Mouse (Mus musculus): Measurements from ENCODE around the gene Foxl2. TPM values are rescaled to one million over a fixed set of nuclear protein-coding genes. Genes with fewer than 3 reads are reported as not detected.

Foxl2 gene
- total and polyA plus RNA-seq, 3 experiments = not detected

DNA sequence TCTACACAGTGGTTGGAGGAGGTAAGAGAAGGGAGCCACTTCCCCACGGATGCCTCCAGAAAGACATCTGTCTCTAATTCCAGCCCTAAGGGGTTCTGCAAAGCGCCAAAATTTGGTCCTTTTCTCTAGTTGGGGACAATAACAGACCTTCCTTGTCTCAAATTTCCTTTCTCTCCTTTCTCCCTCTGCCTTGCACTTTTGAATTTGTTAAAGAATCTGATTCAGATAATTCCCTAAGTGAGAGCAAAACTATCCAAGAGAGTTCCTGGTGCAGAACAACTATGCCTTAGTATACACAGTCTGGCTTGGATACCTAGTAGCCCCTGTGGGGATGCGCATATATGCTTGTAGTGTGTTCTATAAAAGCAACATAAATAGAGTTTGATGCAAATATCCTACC lies 4.8 kb downstream of the Foxl2 start:
- Histone ChIP-seq H3K9me3 (replicated peaks) (peaks cover 24% of the 10 kb centered on the region), H3K36me3 (replicated peaks) (no peaks in the 10 kb centered on the region), H3K4me3 (ENCODE audit: low read depth, low read length) (no peak overlapping the region), H3K27me3 (ENCODE audit: insufficient read depth, low read length) (no peaks in the 10 kb centered on the region), H3K4me1 (ENCODE audit: insufficient read depth, low read depth, low read length) (no peaks in the 10 kb centered on the region)
- DNase-seq (ENCODE audit: low spot score) (no peak), ATAC-seq (ENCODE audit: extremely low read depth, insufficient number of reproducible peaks, low FRiP score, poor library complexity, severe bottlenecking) (no peak)
- TF ChIP-seq GATA1 (IDR thresholded peaks at IDR 0.05; ENCODE audit: borderline replicate concordance, low read length) (no peak), CTCF (IDR thresholded peaks at IDR 0.05; ENCODE audit: low read depth, low read length) (no peak), TAL1 (conservative IDR thresholded peaks at IDR 0.05; ENCODE audit: low read depth, low read length) (no peak), POLR2AphosphoS5 (IDR thresholded peaks at IDR 0.05; ENCODE audit: insufficient replicate concordance, low read depth, low read length) (no peak), GATA2 (IDR thresholded peaks at IDR 0.05; ENCODE audit: borderline replicate concordance, low read depth, low read length) (no peak)

DNA sequence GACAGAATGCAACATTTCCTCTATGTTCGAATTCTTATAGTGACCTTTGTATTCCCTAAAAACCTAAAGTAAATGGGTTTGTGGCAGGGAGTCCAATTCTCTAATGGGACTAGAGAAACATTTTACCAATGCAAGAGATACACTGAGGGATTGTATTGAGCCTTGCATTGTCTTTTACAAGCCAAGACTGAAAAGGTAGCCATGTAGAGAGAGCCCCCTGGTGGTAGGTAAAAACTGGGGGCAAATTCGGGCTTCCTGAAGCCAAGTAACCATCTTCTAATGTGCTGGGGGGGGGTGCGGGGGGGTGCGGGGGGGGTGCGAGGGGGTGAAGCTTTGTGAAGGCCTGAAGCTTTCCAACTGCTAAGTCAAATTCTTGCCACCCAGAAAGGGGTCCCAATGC lies 5.3 kb downstream of the Foxl2 start:
- no peak overlapping the region for H3K4me3 ChIP-seq (ENCODE audit: low read depth, low read length)
- peaks cover 19% of the 10 kb centered on the region for H3K9me3 ChIP-seq (replicated peaks)
- H3K4me1 ChIP-seq (ENCODE audit: insufficient read depth, low read depth, low read length) = no peaks in the 10 kb centered on the region
- H3K36me3 ChIP-seq (replicated peaks) = no peaks in the 10 kb centered on the region
- ATAC-seq (ENCODE audit: extremely low read depth, insufficient number of reproducible peaks, low FRiP score, poor library complexity, severe bottlenecking) = no peak
- no peak for TF ChIP-seq GATA1 (IDR thresholded peaks at IDR 0.05; ENCODE audit: borderline replicate concordance, low read length)
- TF ChIP-seq GATA2 (IDR thresholded peaks at IDR 0.05; ENCODE audit: borderline replicate concordance, low read depth, low read length) = no peak
- 0 out of 2 replicates have a peak, but pooled peaks cover 2% of the 10 kb centered on the region for H3K27me3 ChIP-seq (ENCODE audit: insufficient read depth, low read length)
- DNase-seq (ENCODE audit: low spot score) = no peak

DNA sequence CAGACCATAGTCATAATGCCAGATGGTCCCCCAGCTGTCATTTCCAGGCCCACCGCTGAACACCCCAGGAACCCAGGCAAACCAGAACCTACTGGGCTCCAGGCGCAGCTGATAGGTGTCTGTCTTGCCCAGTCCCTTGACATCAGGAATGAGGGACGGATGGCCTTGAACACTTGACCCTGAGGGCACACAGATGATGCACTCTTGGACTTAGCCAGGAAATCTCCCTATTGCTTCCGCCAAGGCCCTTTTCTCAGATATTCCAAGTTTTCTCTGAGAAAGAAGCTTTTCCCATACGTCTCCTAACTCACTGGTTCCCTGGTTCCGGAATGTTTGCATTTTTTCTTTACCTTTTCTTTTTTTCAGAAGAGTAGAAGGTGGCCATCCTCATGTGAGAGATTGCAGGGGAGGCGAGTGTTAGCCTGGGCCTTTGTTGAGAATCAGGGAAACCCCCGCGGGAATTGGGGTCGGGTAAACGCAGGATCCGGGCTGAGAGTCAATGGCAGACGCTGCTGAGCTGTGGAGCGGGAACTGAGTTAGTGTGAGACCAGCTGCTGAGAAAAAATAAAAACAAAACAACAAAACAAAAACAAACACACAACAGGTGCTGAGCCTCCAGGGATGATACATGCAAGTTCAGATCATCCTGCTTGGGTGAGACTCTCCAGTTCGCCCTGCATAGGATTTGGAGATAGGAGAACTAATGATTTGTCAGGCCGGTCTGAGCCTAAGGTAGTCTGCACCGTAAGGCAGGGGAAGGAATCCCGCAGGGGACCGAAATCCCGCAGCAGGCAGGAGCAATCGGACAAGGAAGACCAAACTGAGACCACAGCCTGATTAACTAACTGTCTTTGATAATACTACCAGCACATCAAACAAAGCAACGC lies 6.7 kb downstream of the Foxl2 start:
- Histone ChIP-seq H3K4me3 (ENCODE audit: low read depth, low read length) (no peak overlapping the region), H3K36me3 (replicated peaks) (no peaks in the 10 kb centered on the region), H3K27me3 (ENCODE audit: insufficient read depth, low read length) (0 out of 2 replicates have a peak, but pooled peaks cover 2% of the 10 kb centered on the region), H3K4me1 (ENCODE audit: insufficient read depth, low read depth, low read length) (no peaks in the 10 kb centered on the region), H3K9me3 (replicated peaks) (peaks cover 4% of the 10 kb centered on the region)
- TF ChIP-seq TAL1 (conservative IDR thresholded peaks at IDR 0.05; ENCODE audit: low read depth, low read length) (no peak), POLR2AphosphoS5 (IDR thresholded peaks at IDR 0.05; ENCODE audit: insufficient replicate concordance, low read depth, low read length) (no peak), GATA2 (IDR thresholded peaks at IDR 0.05; ENCODE audit: borderline replicate concordance, low read depth, low read length) (no peak), GATA1 (IDR thresholded peaks at IDR 0.05; ENCODE audit: borderline replicate concordance, low read length) (no peak), CTCF (IDR thresholded peaks at IDR 0.05; ENCODE audit: low read depth, low read length) (no peak)
- no peak for ATAC-seq (ENCODE audit: extremely low read depth, insufficient number of reproducible peaks, low FRiP score, poor library complexity, severe bottlenecking)
- no peak for DNase-seq (ENCODE audit: low spot score)

DNA sequence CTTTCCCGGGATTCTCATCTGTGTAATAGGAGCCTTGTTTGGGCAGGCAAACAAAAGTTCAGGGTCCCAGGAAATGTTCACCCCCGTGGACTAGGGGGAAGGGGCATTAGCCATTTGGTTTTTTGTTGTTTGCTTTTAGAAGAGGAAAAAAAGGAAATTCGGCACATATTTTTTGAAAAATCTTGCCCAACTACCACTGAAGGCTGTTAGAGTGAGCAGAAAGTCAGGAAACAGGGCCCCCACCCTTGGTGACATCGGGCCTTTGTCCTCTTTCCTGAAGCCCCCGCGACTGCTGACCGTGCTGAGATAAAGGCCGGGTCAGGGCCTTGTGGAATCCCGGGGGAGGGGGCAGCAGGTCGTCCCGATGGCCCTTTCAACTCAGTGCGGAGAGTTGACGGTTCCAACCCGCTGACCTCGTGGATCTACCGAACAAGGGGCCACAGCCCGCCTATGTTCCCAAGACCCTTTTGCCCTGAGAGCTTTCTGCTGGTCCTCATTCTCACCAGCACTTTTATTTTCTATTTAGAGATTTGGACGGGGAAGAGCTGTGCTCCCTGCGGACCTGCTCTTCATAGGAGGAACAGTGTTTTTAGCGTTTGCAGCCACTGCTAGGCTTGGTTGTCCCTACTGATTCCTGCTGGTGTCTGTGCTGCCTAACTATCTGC lies 7.5 kb downstream of the Foxl2 start:
- 0 out of 2 replicates have a peak, but pooled peaks cover 2% of the 10 kb centered on the region for H3K27me3 ChIP-seq (ENCODE audit: insufficient read depth, low read length)
- TF ChIP-seq GATA1 (IDR thresholded peaks at IDR 0.05; ENCODE audit: borderline replicate concordance, low read length) (no peak), POLR2AphosphoS5 (IDR thresholded peaks at IDR 0.05; ENCODE audit: insufficient replicate concordance, low read depth, low read length) (no peak)
- no peaks in the 10 kb centered on the region for H3K4me1 ChIP-seq (ENCODE audit: insufficient read depth, low read depth, low read length)
- ATAC-seq (ENCODE audit: extremely low read depth, insufficient number of reproducible peaks, low FRiP score, poor library complexity, severe bottlenecking) (no peak), DNase-seq (ENCODE audit: low spot score) (no peak)
- H3K9me3 ChIP-seq (replicated peaks) = no peaks in the 10 kb centered on the region
- no peak overlapping the region for H3K4me3 ChIP-seq (ENCODE audit: low read depth, low read length)
- no peaks in the 10 kb centered on the region for H3K36me3 ChIP-seq (replicated peaks)

DNA sequence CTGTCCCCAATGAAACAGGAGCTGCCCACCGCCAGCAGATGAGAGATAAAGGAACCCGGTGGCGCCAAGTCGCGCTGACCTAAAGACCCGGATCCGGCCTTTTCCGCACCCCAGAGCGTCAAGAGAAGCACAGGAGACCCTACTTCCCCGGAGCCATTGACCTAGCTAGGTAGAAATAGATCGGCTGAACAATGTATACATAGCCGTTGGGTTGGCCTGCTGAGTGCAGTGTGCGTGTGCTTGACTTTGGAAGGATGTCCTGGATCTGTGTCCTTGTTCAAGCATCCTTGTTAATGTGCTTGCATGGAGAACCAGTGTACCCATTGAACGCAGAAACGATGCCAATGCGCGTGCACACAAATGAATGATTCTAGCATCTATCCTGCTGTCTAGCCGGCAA lies 8.6 kb downstream of the Foxl2 start:
- 0 out of 2 replicates have a peak, but pooled peaks cover 2% of the 10 kb centered on the region for H3K27me3 ChIP-seq (ENCODE audit: insufficient read depth, low read length)
- H3K4me3 ChIP-seq (ENCODE audit: low read depth, low read length) = no peak overlapping the region
- DNase-seq (ENCODE audit: low spot score) (no peak), ATAC-seq (ENCODE audit: extremely low read depth, insufficient number of reproducible peaks, low FRiP score, poor library complexity, severe bottlenecking) (no peak)
- no peak for TF ChIP-seq GATA1 (IDR thresholded peaks at IDR 0.05; ENCODE audit: borderline replicate concordance, low read length)
- no peak for TF ChIP-seq GATA2 (IDR thresholded peaks at IDR 0.05; ENCODE audit: borderline replicate concordance, low read depth, low read length)
- TF ChIP-seq POLR2AphosphoS5 (IDR thresholded peaks at IDR 0.05; ENCODE audit: insufficient replicate concordance, low read depth, low read length) = no peak
- no peak for TF ChIP-seq CTCF (IDR thresholded peaks at IDR 0.05; ENCODE audit: low read depth, low read length)
- no peak for TF ChIP-seq TAL1 (conservative IDR thresholded peaks at IDR 0.05; ENCODE audit: low read depth, low read length)
- H3K9me3 ChIP-seq (replicated peaks) = peaks cover 6% of the 10 kb centered on the region; the same call in 1 of the 2 replicates
- H3K36me3 ChIP-seq (replicated peaks) = no peaks in the 10 kb centered on the region
- no peaks in the 10 kb centered on the region for H3K4me1 ChIP-seq (ENCODE audit: insufficient read depth, low read depth, low read length)

DNA sequence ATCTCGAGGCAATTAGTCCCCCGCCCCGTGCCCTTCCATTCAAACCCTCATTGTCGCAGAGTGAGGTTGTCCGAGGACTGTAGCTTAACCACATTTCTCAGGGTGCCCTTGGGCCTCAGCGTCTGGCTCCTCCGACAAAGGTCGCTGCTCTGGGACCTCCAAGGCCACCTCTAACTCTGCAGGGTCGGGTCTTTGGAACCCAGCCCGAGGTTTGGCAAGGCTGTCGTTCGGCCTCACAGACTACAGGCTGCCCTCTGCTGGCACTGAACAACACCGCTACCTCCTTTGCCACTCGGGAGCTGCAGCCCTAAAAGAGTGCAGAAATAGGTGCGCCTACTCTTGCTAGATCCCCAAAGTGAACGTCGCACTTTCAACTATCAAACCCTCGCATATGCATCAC lies 10.0 kb downstream of the Foxl2 start:
- DNase-seq (ENCODE audit: low spot score) (no peak), ATAC-seq (ENCODE audit: extremely low read depth, insufficient number of reproducible peaks, low FRiP score, poor library complexity, severe bottlenecking) (no peak)
- no peak for TF ChIP-seq GATA1 (IDR thresholded peaks at IDR 0.05; ENCODE audit: borderline replicate concordance, low read length)
- no peak for TF ChIP-seq TAL1 (conservative IDR thresholded peaks at IDR 0.05; ENCODE audit: low read depth, low read length)
- no peaks in the 10 kb centered on the region for H3K4me1 ChIP-seq (ENCODE audit: insufficient read depth, low read depth, low read length)
- peaks cover 6% of the 10 kb centered on the region; the same call in 1 of the 2 replicates for H3K9me3 ChIP-seq (replicated peaks)
- H3K4me3 ChIP-seq (ENCODE audit: low read depth, low read length) = no peak overlapping the region
- H3K27me3 ChIP-seq (ENCODE audit: insufficient read depth, low read length) = 0 out of 2 replicates have a peak, but pooled peaks cover 2% of the 10 kb centered on the region
- no peaks in the 10 kb centered on the region for H3K36me3 ChIP-seq (replicated peaks)
